Mouse (Mus musculus) cerebellum, adult 2 months (tissue): ENCODE measurements around the gene Wasf1.

Source experiments
- CTCF ChIP-seq: fragments of 200-500 bp; IDR thresholded peaks from 2 replicates; pipeline ENCODE4 v1.5.1; 2011; ENCODE audit warnings: low read depth, mild to moderate bottlenecking, control low read depth, low read length, moderate library complexity, borderline replicate concordance; ENCODE audit not compliant: insufficient read depth
- POLR2A ChIP-seq: fragments of 200-500 bp; IDR thresholded peaks from 2 replicates; pipeline ENCODE4 v1.6.1; 2011; ENCODE audit warnings: low read length, control low read depth, borderline replicate concordance; ENCODE audit not compliant: insufficient read depth

DNA sequence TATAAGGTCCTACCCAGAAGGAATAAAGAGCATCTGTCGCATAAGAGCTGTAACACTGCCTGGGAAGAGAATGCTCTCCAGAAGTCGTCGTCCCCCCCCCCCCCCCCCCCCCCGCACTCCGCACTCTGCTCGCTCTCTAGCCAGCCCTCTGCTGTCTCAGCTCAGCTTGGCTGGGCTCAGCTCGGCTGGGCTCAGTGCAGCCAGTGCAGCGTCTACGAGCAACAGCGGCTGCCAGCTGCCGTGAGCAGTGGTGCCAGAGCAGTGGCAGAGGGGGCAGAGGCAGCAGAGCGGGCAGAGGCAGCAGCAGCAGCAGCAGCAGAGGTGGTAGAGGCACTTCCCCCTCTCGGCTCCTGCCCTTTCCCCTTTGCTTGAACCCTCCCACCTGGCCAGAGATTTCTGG, 102.1 kb downstream of the Wasf1 start:
- TF ChIP-seq POLR2A: no peak
- TF ChIP-seq CTCF: no peak
